Mouse (Mus musculus) urinary bladder, postnatal 14 days (tissue): Measurements from ENCODE around the gene Rps2.
"Not testable (repeated sequence)": the region's sequence is repeated elsewhere in the genome, so short reads cannot be mapped to it uniquely, and the experiment has no call there.

Experiments
- DNase-seq: peaks from one replicate; pipeline ENCODE4 v3.0.0; 2021; ENCODE audit warnings: low spot score

Gene Rps2

GRCm38 (mm10) chr17:24705821-24706220, 12.1 kb upstream of the Rps2 start:
- no peak for DNase-seq

- DNase-seq = peak; percentile 92
These were observed 10.7 kb upstream of the Rps2 start, which contains the start of gene Tbl3 for GRCm38 (mm10) chr17:24706982-24707800. Gene Tbl3 (minus strand): TSS chr17:24707660.

GRCm38 (mm10) chr17:24707801-24708425, 10.0 kb upstream of the Rps2 start:
- DNase-seq = no peak

GRCm38 (mm10) chr17:24708646-24709045, 9.3 kb upstream of the Rps2 start:
- DNase-seq = no peak

GRCm38 (mm10) chr17:24715556-24715955, 2.4 kb upstream of the Rps2 start:
- no peak for DNase-seq

GRCm38 (mm10) chr17:24716166-24716682, 1.7 kb upstream of the Rps2 start:
- no peak for DNase-seq

- DNase-seq = not testable (repeated sequence)
These were observed 1.0 kb downstream of the Rps2 start for GRCm38 (mm10) chr17:24718938-24719337.

GRCm38 (mm10) chr17:24719494-24720222, 1.7 kb downstream of the Rps2 start:
- DNase-seq = peak; percentile 98

GRCm38 (mm10) chr17:24720616-24721015, 2.7 kb downstream of the Rps2 start:
- DNase-seq = not testable (repeated sequence)

- DNase-seq = not testable (repeated sequence)
These were observed 3.6 kb downstream of the Rps2 start for GRCm38 (mm10) chr17:24721383-24721955.

- DNase-seq = no peak
These were observed 4.5 kb downstream of the Rps2 start for GRCm38 (mm10) chr17:24722220-24722924.

GRCm38 (mm10) chr17:24723122-24723880, 5.4 kb downstream of the Rps2 start:
- no peak for DNase-seq

- DNase-seq = no peak
These were observed 5.9 kb downstream of the Rps2 start for GRCm38 (mm10) chr17:24723881-24724180.

- peak; percentile 97 for DNase-seq
These were observed 6.3 kb downstream of the Rps2 start, which contains the start of gene Ndufb10 for GRCm38 (mm10) chr17:24724184-24724583. Gene Ndufb10 (minus strand): TSS chr17:24724478.

GRCm38 (mm10) chr17:24725637-24726390, 7.9 kb downstream of the Rps2 start:
- DNase-seq = no peak

GRCm38 (mm10) chr17:24727618-24728017, 9.7 kb downstream of the Rps2 start, which contains the start of gene Rpl3l:
Gene Rpl3l (plus strand): TSS chr17:24727820.
- DNase-seq = no peak

- DNase-seq = no peak
These were observed 10.3 kb downstream of the Rps2 start for GRCm38 (mm10) chr17:24728184-24728583.

- no peak for DNase-seq
These were observed 11.2 kb downstream of the Rps2 start for GRCm38 (mm10) chr17:24729067-24729466.

- DNase-seq = no peak
These were observed 12.9 kb downstream of the Rps2 start for GRCm38 (mm10) chr17:24730787-24731186.
